9 mouse cellular contexts compared by ENCODE assay signal in genomic region chr5:29467489-29468350, GRCm38 (mm10). TPM values are rescaled to one million over a fixed set of nuclear protein-coding genes. Genes with fewer than 3 reads are reported as not detected.
A peak's percentile ranks its signal among the peaks of the same experiment; 100 is the strongest.
DNase-seq lines count a peak whose midpoint lies in the region; ATAC-seq and TF ChIP-seq lines count a peak whose summit lies in the region.
"Had no signal": no experiment of that assay in that cellular context is flagged by ENCODE, and none has a peak within 500 bp of the region (broad histone marks: within the 10 kb centered on the region; RNA-seq: fewer than 3 reads in every experiment).

No protein-coding gene starts in this region.

- peak overlapping the region; percentile 45 for H3K4me3 ChIP-seq in lung, embryonic 15.5 days
- peak overlapping the region; percentile 39 for H3K4me3 ChIP-seq in embryonic facial prominence, embryonic 14.5 days (ENCODE audit: low read depth, low read length)
- H3K4me3 ChIP-seq in limb, embryonic 14.5 days (replicated peaks; ENCODE audit: low read length): peak overlapping the region; percentile 35
- peak overlapping the region; percentile 28 for H3K4me3 ChIP-seq in neural tube, embryonic 15.5 days (replicated peaks)

- no peak for DNase-seq in lung, postnatal 25 days (ENCODE audit: low spot score)
- DNase-seq in embryonic facial prominence, embryonic 14.5 days (ENCODE audit: low spot score): no peak
- no peak for DNase-seq in limb, embryonic 14.5 days (ENCODE audit: low spot score)
- no peak for DNase-seq in left cerebral cortex, adult 9 months (ENCODE audit: low spot score in 2 of 2)
- no peak for DNase-seq in right cerebral cortex, postnatal 36 days (ENCODE audit: low spot score in 2 of 2)
- DNase-seq in layer of hippocampus, postnatal 36 days: no peak

- H3K4me1 ChIP-seq in lung, embryonic 15.5 days: no peaks in the 10 kb centered on the region
- no peaks in the 10 kb centered on the region for H3K4me1 ChIP-seq in embryonic facial prominence, embryonic 14.5 days (ENCODE audit: control insufficient read depth, insufficient read depth, low read length)
- peaks cover 7% of the 10 kb centered on the region for H3K4me1 ChIP-seq in limb, embryonic 14.5 days (ENCODE audit: control insufficient read depth, insufficient read depth, low read length)
- H3K4me1 ChIP-seq in neural tube, embryonic 15.5 days: peaks cover 8% of the 10 kb centered on the region

- H3K36me3 ChIP-seq in lung, embryonic 15.5 days: no peaks in the 10 kb centered on the region
- no peaks in the 10 kb centered on the region for H3K36me3 ChIP-seq in embryonic facial prominence, embryonic 14.5 days (ENCODE audit: control insufficient read depth, insufficient read depth, low read length)
- H3K36me3 ChIP-seq in limb, embryonic 14.5 days (ENCODE audit: control insufficient read depth, insufficient read depth, low read length): no peaks in the 10 kb centered on the region
- H3K36me3 ChIP-seq in neural tube, embryonic 15.5 days: no peaks in the 10 kb centered on the region

- H3K9me3 ChIP-seq in lung, embryonic 15.5 days: no peaks in the 10 kb centered on the region
- H3K9me3 ChIP-seq in embryonic facial prominence, embryonic 14.5 days (ENCODE audit: control insufficient read depth, low read length): no peaks in the 10 kb centered on the region
- H3K9me3 ChIP-seq in limb, embryonic 14.5 days (ENCODE audit: control insufficient read depth, low read length): no peaks in the 10 kb centered on the region
- H3K9me3 ChIP-seq in neural tube, embryonic 15.5 days (replicated peaks): no peaks in the 10 kb centered on the region

- WGBS in lung, embryonic 15.5 days: 4% methylated on average over 67 of the region's 67 CpGs
- WGBS in embryonic facial prominence, embryonic 14.5 days: 4% methylated on average over 62 of the region's 67 CpGs
- WGBS in limb, embryonic 14.5 days: 3% methylated on average over 63 of the region's 67 CpGs
- WGBS in neural tube, embryonic 15.5 days: 4% methylated on average over 67 of the region's 67 CpGs

- peak overlapping the region; percentile 30; the same call in 1 of the 2 replicates for H3K9ac ChIP-seq in lung, embryonic 15.5 days
- H3K9ac ChIP-seq in embryonic facial prominence, embryonic 14.5 days (ENCODE audit: low read depth, low read length): peak overlapping the region; percentile 40; the same call in 1 of the 2 replicates
- no peak overlapping the region for H3K9ac ChIP-seq in limb, embryonic 14.5 days (ENCODE audit: low read depth, low read length, severe bottlenecking)
- no peak overlapping the region for H3K9ac ChIP-seq in neural tube, embryonic 15.5 days (replicated peaks)

- peak overlapping the region; percentile 85 for H3K4me2 ChIP-seq in lung, embryonic 15.5 days
- H3K4me2 ChIP-seq in embryonic facial prominence, embryonic 14.5 days (ENCODE audit: low read depth, low read length): peak overlapping the region; percentile 58
- H3K4me2 ChIP-seq in limb, embryonic 14.5 days (replicated peaks; ENCODE audit: low read depth, low read length, severe bottlenecking): peak overlapping the region; percentile 50
- H3K4me2 ChIP-seq in neural tube, embryonic 15.5 days: peak overlapping the region; percentile 51

- H3K27ac ChIP-seq in lung, embryonic 15.5 days: no peak overlapping the region
- no peak overlapping the region for H3K27ac ChIP-seq in embryonic facial prominence, embryonic 14.5 days (replicated peaks; ENCODE audit: low read depth, low read length)
- no peak overlapping the region for H3K27ac ChIP-seq in limb, embryonic 14.5 days (replicated peaks; ENCODE audit: low read depth, low read length)
- H3K27ac ChIP-seq in neural tube, embryonic 15.5 days (replicated peaks): no peak overlapping the region

- TF ChIP-seq POLR2A in limb, embryonic 14.5 days (IDR thresholded peaks at IDR 0.05; ENCODE audit: borderline replicate concordance, extremely low read depth, insufficient read depth, insufficient read length): no peak

- ATAC-seq in lung, embryonic 15.5 days (ENCODE audit: borderline replicate concordance, extremely low read depth, low FRiP score, low TSS enrichment): peak; percentile 69
- peak; percentile 61; the same call in 1 of the 2 replicates for ATAC-seq in embryonic facial prominence, embryonic 14.5 days (ENCODE audit: low read depth)
- ATAC-seq in limb, embryonic 14.5 days (ENCODE audit: low FRiP score, low read depth): 0 out of 2 replicates have a peak, but pooled peaks have one; percentile 28
- ATAC-seq in neural tube, embryonic 15.5 days (ENCODE audit: low FRiP score): peak; percentile 34

- peaks cover 68% of the 10 kb centered on the region for H3K27me3 ChIP-seq in lung, embryonic 15.5 days
- peaks cover 73% of the 10 kb centered on the region for H3K27me3 ChIP-seq in embryonic facial prominence, embryonic 14.5 days (replicated peaks; ENCODE audit: control insufficient read depth, insufficient read depth, low read length)
- H3K27me3 ChIP-seq in limb, embryonic 14.5 days (ENCODE audit: control insufficient read depth, insufficient read depth, low read length): peaks cover 69% of the 10 kb centered on the region
- peaks cover 71% of the 10 kb centered on the region for H3K27me3 ChIP-seq in neural tube, embryonic 15.5 days (replicated peaks)

RNA-seq across cellular contexts. Expression of gene Mnx1, which starts 10.6 kb away (rescaled TPM):
- polyA plus RNA-seq in lung, embryonic 15.5 days (2015; fragmentation: Nextera tagmentation; extraction: Ambion mirVana): 0.08 TPM in 1 of 2 replicates, not detected in the other
- 0.10 TPM in 1 of 2 replicates, not detected in the other for polyA plus RNA-seq in embryonic facial prominence, embryonic 14.5 days (2014; fragmentation: Nextera tagmentation; extraction: Ambion mirVana)
- polyA plus RNA-seq in limb, embryonic 14.5 days (2012; rRNA removed): 0.05 and 0.06 TPM in 2 replicates
- not detected in 2 replicates for polyA plus RNA-seq in limb, embryonic 14.5 days (2014; fragmentation: Nextera tagmentation; extraction: Ambion mirVana)
- 0.95 and 1.3 TPM in 2 replicates for polyA plus RNA-seq in neural tube, embryonic 15.5 days (2015; fragmentation: Nextera tagmentation; extraction: Ambion mirVana)
- total RNA-seq in layer of hippocampus, postnatal 36 days (2021): not detected
- polyA plus RNA-seq: gonadal fat pad, adult 2 months had no signal

RNA-seq across cellular contexts. Expression of gene Nom1, which starts 33.3 kb away (rescaled TPM):
- polyA plus RNA-seq in lung, embryonic 15.5 days (2015; fragmentation: Nextera tagmentation; extraction: Ambion mirVana): 25.7 and 29.5 TPM in 2 replicates
- polyA plus RNA-seq in embryonic facial prominence, embryonic 14.5 days (2014; fragmentation: Nextera tagmentation; extraction: Ambion mirVana): 17.4 and 28.9 TPM in 2 replicates
- polyA plus RNA-seq in limb, embryonic 14.5 days (2012; rRNA removed): 16.1 and 19.0 TPM in 2 replicates
- 22.0 and 23.7 TPM in 2 replicates for polyA plus RNA-seq in limb, embryonic 14.5 days (2014; fragmentation: Nextera tagmentation; extraction: Ambion mirVana)
- 16.2 and 23.1 TPM in 2 replicates for polyA plus RNA-seq in neural tube, embryonic 15.5 days (2015; fragmentation: Nextera tagmentation; extraction: Ambion mirVana)
- total RNA-seq in layer of hippocampus, postnatal 36 days (2021): 10 to 100 TPM; 20.5 to 23.7 TPM

Comparison
In these comparisons a context has a peak if more than half of its experiments do, and no peak if none do; other contexts are left out.
1. H3K9ac ChIP-seq: peak in lung, embryonic 15.5 days (single experiment) and embryonic facial prominence, embryonic 14.5 days (single experiment); none in limb, embryonic 14.5 days (single experiment) and neural tube, embryonic 15.5 days (single experiment).
2. Peak in every context shown above with its lines, with median percentiles within 50 percentile points of each other: ATAC-seq, H3K4me2 ChIP-seq and H3K4me3 ChIP-seq.